ENCODE assay signal across 21 mouse cellular contexts in genomic region chr6:137131794-137132193, GRCm38 (mm10). TPM values are rescaled to one million over a fixed set of nuclear protein-coding genes. Genes with fewer than 3 reads are reported as not detected.
A peak's percentile ranks its signal among the peaks of the same experiment; 100 is the strongest.
DNase-seq lines count a peak whose midpoint lies in the region; ATAC-seq and TF ChIP-seq lines count a peak whose summit lies in the region.
"Had no signal": no experiment of that assay in that cellular context is flagged by ENCODE, and none has a peak within 500 bp of the region (broad histone marks: within the 10 kb centered on the region; RNA-seq: fewer than 3 reads in every experiment).

No protein-coding gene starts in this region.

- H3K4me1 ChIP-seq in intestine, embryonic 15.5 days (replicated peaks): peaks cover 20% of the 10 kb centered on the region
- peaks cover 24% of the 10 kb centered on the region for H3K4me1 ChIP-seq in intestine, embryonic 16.5 days (ENCODE audit: control insufficient read depth, insufficient read depth, low read length)
- H3K4me1 ChIP-seq in intestine, postnatal 0 days (replicated peaks; ENCODE audit: control insufficient read depth, insufficient read depth, low read length): peaks cover 4% of the 10 kb centered on the region; the same call in 1 of the 2 replicates
- peaks cover 10% of the 10 kb centered on the region for H3K4me1 ChIP-seq in hindbrain, embryonic 16.5 days (ENCODE audit: control insufficient read depth, insufficient read depth, low read depth, low read length)

- no peaks in the 10 kb centered on the region for H3K27me3 ChIP-seq in intestine, embryonic 15.5 days (replicated peaks)
- H3K27me3 ChIP-seq in intestine, embryonic 16.5 days (replicated peaks; ENCODE audit: control insufficient read depth, insufficient read depth, low read length): no peaks in the 10 kb centered on the region
- no peaks in the 10 kb centered on the region for H3K27me3 ChIP-seq in intestine, postnatal 0 days (replicated peaks; ENCODE audit: control insufficient read depth, insufficient read depth, low read length)
- H3K27me3 ChIP-seq in hindbrain, embryonic 16.5 days (replicated peaks; ENCODE audit: control insufficient read depth, insufficient read depth, low read length): no peaks in the 10 kb centered on the region
- H3K27me3 ChIP-seq: CH12.LX, Patski had no signal

- 92% methylated on average over 1 of the region's 1 CpGs for WGBS in intestine, embryonic 15.5 days
- WGBS in intestine, embryonic 16.5 days: 93% methylated on average over 1 of the region's 1 CpGs
- 65% methylated on average over 1 of the region's 1 CpGs for WGBS in intestine, postnatal 0 days
- 92% methylated on average over 1 of the region's 1 CpGs for WGBS in hindbrain, embryonic 16.5 days

- H3K36me3 ChIP-seq in intestine, embryonic 15.5 days: no peaks in the 10 kb centered on the region
- no peaks in the 10 kb centered on the region for H3K36me3 ChIP-seq in intestine, embryonic 16.5 days (ENCODE audit: control insufficient read depth, insufficient read depth, low read length)
- no peaks in the 10 kb centered on the region for H3K36me3 ChIP-seq in intestine, postnatal 0 days (ENCODE audit: control insufficient read depth, insufficient read depth)
- no peaks in the 10 kb centered on the region for H3K36me3 ChIP-seq in hindbrain, embryonic 16.5 days (ENCODE audit: control insufficient read depth, insufficient read depth, low read length)
- H3K36me3 ChIP-seq: G1E had no signal

- no peak for DNase-seq in embryo, embryonic 10 days (ENCODE audit: low spot score)
- DNase-seq in thymus, postnatal 10 days (ENCODE audit: low spot score in 2 of 2): no peak
- DNase-seq: adrenal gland, adult 2 months; adrenal gland, adult 8-10 months; adrenal gland, postnatal 10 days; adrenal gland, postnatal 14 days; adrenal gland, postnatal 25 days; adrenal gland, postnatal 36 days; B cell, adult 2 months; cerebellum, adult 11 months; cerebellum, adult 11-12 months; cerebellum, adult 18-20 months had no signal

- ATAC-seq in intestine, embryonic 15.5 days: peak; percentile 48
- peak; percentile 76 for ATAC-seq in intestine, embryonic 16.5 days
- peak; percentile 52 for ATAC-seq in intestine, postnatal 0 days
- ATAC-seq in hindbrain, embryonic 16.5 days: no peak
- ATAC-seq: activated CD4-positive, CD25-positive, alpha-beta regulatory T cell, adult 4 months; CD4-positive, CD25-positive, alpha-beta regulatory T cell, adult 4 months; Patski had no signal

- no peak overlapping the region for H3K9ac ChIP-seq in intestine, embryonic 15.5 days
- no peak overlapping the region for H3K9ac ChIP-seq in intestine, embryonic 16.5 days (ENCODE audit: low read depth, low read length)
- no peak overlapping the region for H3K9ac ChIP-seq in intestine, postnatal 0 days (ENCODE audit: low read depth, low read length)
- H3K9ac ChIP-seq in hindbrain, embryonic 16.5 days (ENCODE audit: low read depth, low read length): no peak overlapping the region

- no peak overlapping the region for H3K4me2 ChIP-seq in intestine, embryonic 15.5 days (replicated peaks)
- no peak overlapping the region for H3K4me2 ChIP-seq in intestine, embryonic 16.5 days (ENCODE audit: low read depth, low read length)
- no peak overlapping the region for H3K4me2 ChIP-seq in intestine, postnatal 0 days (replicated peaks; ENCODE audit: low read depth)
- no peak overlapping the region for H3K4me2 ChIP-seq in hindbrain, embryonic 16.5 days (ENCODE audit: low read length)

- no peaks in the 10 kb centered on the region for H3K9me3 ChIP-seq in intestine, embryonic 15.5 days
- no peaks in the 10 kb centered on the region for H3K9me3 ChIP-seq in intestine, embryonic 16.5 days (ENCODE audit: control insufficient read depth, low read length)
- H3K9me3 ChIP-seq in intestine, postnatal 0 days (ENCODE audit: control insufficient read depth): no peaks in the 10 kb centered on the region
- H3K9me3 ChIP-seq in hindbrain, embryonic 16.5 days (ENCODE audit: control insufficient read depth, low read length): no peaks in the 10 kb centered on the region

- no peak overlapping the region for H3K27ac ChIP-seq in intestine, embryonic 15.5 days
- H3K27ac ChIP-seq in intestine, embryonic 16.5 days (ENCODE audit: low read length): peak overlapping the region; percentile 36; the same call in 1 of the 2 replicates
- H3K27ac ChIP-seq in intestine, postnatal 0 days (ENCODE audit: low read depth, low read length): no peak overlapping the region
- H3K27ac ChIP-seq in hindbrain, embryonic 16.5 days (ENCODE audit: low read depth, low read length): no peak overlapping the region

- no peak overlapping the region for H3K4me3 ChIP-seq in intestine, embryonic 15.5 days (replicated peaks)
- no peak overlapping the region for H3K4me3 ChIP-seq in intestine, embryonic 16.5 days (ENCODE audit: low read length)
- no peak overlapping the region for H3K4me3 ChIP-seq in intestine, postnatal 0 days (ENCODE audit: low read depth, low read length)
- H3K4me3 ChIP-seq in hindbrain, embryonic 16.5 days (ENCODE audit: low read length): no peak overlapping the region

- TF ChIP-seq CTCF in intestine, postnatal 0 days (IDR thresholded peaks at IDR 0.05; ENCODE audit: low read depth): no peak

RNA-seq across cellular contexts. Expression of gene Rerg, which starts 38.5 kb away (rescaled TPM):
- polyA plus RNA-seq in intestine, embryonic 15.5 days (2015; fragmentation: Nextera tagmentation; extraction: Ambion mirVana): 19.6 and 22.7 TPM in 2 replicates
- polyA plus RNA-seq in intestine, embryonic 16.5 days (2015; fragmentation: Nextera tagmentation; extraction: Ambion mirVana): 18.2 TPM in 2 replicates
- polyA plus RNA-seq in intestine, postnatal 0 days (2015; fragmentation: Nextera tagmentation; extraction: Ambion mirVana): 11.6 and 11.8 TPM in 2 replicates
- polyA plus RNA-seq in hindbrain, embryonic 16.5 days (2015; fragmentation: Nextera tagmentation; extraction: Ambion mirVana): 7.9 and 9.0 TPM in 2 replicates
- polyA plus RNA-seq: activated CD4-positive, CD25-positive, alpha-beta regulatory T cell, adult 4 months; CD4-positive, CD25-positive, alpha-beta regulatory T cell, adult 4 months; G1E had no signal
